Mouse (Mus musculus): ENCODE results near the gene Insrr. TPM values are rescaled to one million over a fixed set of nuclear protein-coding genes. Genes with fewer than 3 reads are reported as not detected.

Insrr gene
- total RNA-seq, 1 experiment from 2014 or later, result not detected

Other genes starting within 250 kb of the Insrr start
- gene Arhgef11, start 179.4 kb upstream of the Insrr start, total RNA-seq (2017), result 6.0 and 7.9 TPM in 2 replicates
- 0.23 TPM in 1 of 2 replicates, not detected in the other for gene Lrrc71, start 48.3 kb upstream of the Insrr start, total RNA-seq (2017)
- not detected in 2 replicates for gene Ntrk1, start 1.8 kb upstream of the Insrr start, total RNA-seq (2017)
- gene Pear1, start 27.4 kb downstream of the Insrr start, total RNA-seq (2017), result 6.8 and 9.6 TPM in 2 replicates
- 0.59 TPM in 1 of 2 replicates, not detected in the other for gene Sh2d2a, start 49.8 kb downstream of the Insrr start, total RNA-seq (2017)
- gene Prcc, start 88.7 kb downstream of the Insrr start, total RNA-seq (2017), result 31.6 and 42.4 TPM in 2 replicates
- 529 and 635 TPM in 2 replicates for gene Hdgf, start 109.4 kb downstream of the Insrr start, total RNA-seq (2017)
- 114 and 121 TPM in 2 replicates for gene Mrpl24, start 122.6 kb downstream of the Insrr start, total RNA-seq (2017)
- 50.2 and 56.6 TPM in 2 replicates for gene Isg20l2, start 133.4 kb downstream of the Insrr start, total RNA-seq (2017)
- gene Rrnad1, start 133.8 kb downstream of the Insrr start, total RNA-seq (2017), result 11.3 and 13.5 TPM in 2 replicates
- gene Crabp2, start 151.7 kb downstream of the Insrr start, total RNA-seq (2017), result 2.0 TPM in 1 of 2 replicates, not detected in the other
- 0.09 TPM in 1 of 2 replicates, not detected in the other for gene Nes, start 174.1 kb downstream of the Insrr start, total RNA-seq (2017)
- not detected in 2 replicates for gene Bcan, start 203.3 kb downstream of the Insrr start, total RNA-seq (2017)
- gene Hapln2, start 230.6 kb downstream of the Insrr start, total RNA-seq (2017), result not detected in 2 replicates
- gene Gpatch4, start 246.2 kb downstream of the Insrr start, total RNA-seq (2017), result 49.9 and 65.8 TPM in 2 replicates

Data from common myeloid progenitor, adult 5-6 weeks (primary cell).